Mouse (Mus musculus): ENCODE results near the gene Gm21394.
"Not testable (repeated sequence)": the region's sequence is repeated elsewhere in the genome, so short reads cannot be mapped to it uniquely, and the experiment has no call there.

The Gm21394 gene

DNA sequence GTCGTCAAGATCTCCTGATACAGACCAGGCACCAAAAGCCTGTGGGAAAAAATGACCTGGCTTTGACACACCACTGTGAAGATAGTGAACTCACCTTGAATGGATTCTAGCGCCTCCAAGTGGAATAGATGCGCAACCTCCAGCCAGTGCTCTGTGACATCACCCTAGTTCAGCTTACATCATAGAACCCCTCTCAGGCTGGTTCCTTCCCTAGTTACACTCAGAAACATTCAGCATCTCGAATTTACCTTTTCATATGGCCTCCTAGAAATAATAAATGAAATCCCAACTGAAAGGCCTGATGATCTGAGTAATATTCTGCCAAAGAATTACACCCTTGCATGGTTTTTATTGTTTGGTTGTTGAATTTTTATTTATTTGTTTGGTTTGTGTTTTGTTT lies at the start of gene Gm21394:
Gene Gm21394, minus strand, starts transcription at position 101 of the 400 bp plus-strand sequence.
- DNase-seq, result not testable (repeated sequence)
